Mouse (Mus musculus) myocyte (in vitro differentiated cells): ENCODE data around the gene Cldnd1.

Experiments
- E2F4 ChIP-seq: IDR thresholded peaks from one replicate; pipeline ENCODE4 v1.6.1; 2011; ENCODE audit warnings: mild to moderate bottlenecking, control low read depth, moderate library complexity; ENCODE audit not compliant: insufficient read depth
- MAX ChIP-seq: IDR thresholded peaks from one replicate; pipeline ENCODE4 v1.6.1; 2011; ENCODE audit warnings: low read depth, mild to moderate bottlenecking, control low read depth
- MYOD1 ChIP-seq, 3 experiments: IDR thresholded peaks; one replicate each; pipeline ENCODE4 v1.6.1; 2011; ENCODE audit warnings: control low read depth in 2 of 3, low read depth in 2 of 3, mild to moderate bottlenecking in 2 of 3, moderate library complexity in 1 of 3; ENCODE audit not compliant: insufficient read length in 2 of 3, control insufficient read depth in 1 of 3
- POLR2A ChIP-seq: IDR thresholded peaks from one replicate; pipeline ENCODE4 v1.6.1; 2011; ENCODE audit warnings: low read depth, mild to moderate bottlenecking, control low read depth, moderate library complexity; ENCODE audit not compliant: insufficient read length
- POLR2AphosphoS2 ChIP-seq: IDR thresholded peaks from one replicate; pipeline ENCODE4 v1.6.1; 2011; ENCODE audit warnings: low read depth, control low read depth; ENCODE audit not compliant: insufficient read length
- USF1 ChIP-seq: IDR thresholded peaks from one replicate; pipeline ENCODE4 v1.6.1; 2011; ENCODE audit warnings: low read depth, mild to moderate bottlenecking, control low read depth, moderate library complexity

GRCm38 (mm10) chr16:58700174-58700573 lies 27.5 kb upstream of the Cldnd1 start:
- TF ChIP-seq USF1 (no peak), MAX (no peak), POLR2A (no peak), MYOD1 (IDR thresholded peaks at IDR 0.05; ENCODE audit: control insufficient read depth in 1 of 3, insufficient read length in 2 of 3, low read depth in 2 of 3) (no peak), E2F4 (no peak), POLR2AphosphoS2 (no peak)
